Comparison of ENCODE assay signal across 14 mouse cellular contexts in the genomic region with DNA sequence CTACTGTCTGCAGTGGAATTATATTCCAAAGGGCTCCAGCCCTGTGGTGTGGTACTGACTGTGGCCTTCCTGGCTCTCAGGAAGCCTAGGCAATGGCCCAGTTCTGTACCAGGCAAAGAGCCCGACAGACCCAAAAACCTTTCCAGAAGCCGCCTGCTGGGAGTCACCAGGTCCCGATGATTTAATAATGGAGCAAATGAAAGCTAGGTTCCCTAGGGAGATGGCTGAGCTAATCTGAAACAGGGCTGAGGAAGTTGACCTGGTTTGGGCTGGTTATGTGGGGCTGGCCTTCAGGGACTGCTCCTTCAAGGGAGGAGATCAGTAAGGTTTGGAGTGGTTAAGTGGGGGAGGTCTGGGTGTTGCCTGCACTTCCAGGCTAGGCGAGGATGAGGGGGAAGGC.
DNase-seq lines count a peak whose midpoint lies in the region.
"Had no signal": no experiment of that assay in that cellular context is flagged by ENCODE, and none has a peak within 500 bp of the region (broad histone marks: within the 10 kb centered on the region; RNA-seq: fewer than 3 reads in every experiment).

No protein-coding gene starts in this region.

- DNase-seq in heart, adult 11 months: peak; percentile 90
- DNase-seq in heart, postnatal 14 days: no peak
- DNase-seq in ZHBTc4 (ENCODE audit: low read depth, low spot score): peak; percentile 22
- peak; percentile 76 for DNase-seq in cerebellum, adult 11-12 months
- peak; percentile 55 to 63 for DNase-seq in cerebellum, postnatal 25 days
- DNase-seq in thymus, postnatal 0 days (ENCODE audit: low spot score): no peak
- DNase-seq in ovary, postnatal 36 days (ENCODE audit: low spot score): no peak
- DNase-seq: adrenal gland, postnatal 10 days; B cell, adult 2 months; gastrocnemius, postnatal 25 days; kidney, adult 9 months; lung, adult 18-20 months; lung, postnatal 14 days; thymus, adult 2 months had no signal

- intact Hi-C loops in heart, postnatal 14 days (cut with DNase I): no loop called here

Comparison
In these comparisons a context has a peak if more than half of its experiments do, and no peak if none do; other contexts are left out.
1. DNase-seq: peak in heart, adult 11 months (single experiment), ZHBTc4 (single experiment), cerebellum, adult 11-12 months (single experiment) and cerebellum, postnatal 25 days (2 of 2); none in heart, postnatal 14 days (0 of 2), thymus, postnatal 0 days (single experiment) and ovary, postnatal 36 days (single experiment).